Mouse (Mus musculus): ENCODE data around the gene Dusp16. TPM values are rescaled to one million over a fixed set of nuclear protein-coding genes. Genes with fewer than 3 reads are reported as not detected.
A peak's percentile ranks its signal among the peaks of the same experiment; 100 is the strongest.

Gene Dusp16
- 16.0 and 19.7 TPM in 2 replicates for polyA plus RNA-seq (2016; fragmentation: Nextera tagmentation; extraction: Ambion mirVana)

DNA sequence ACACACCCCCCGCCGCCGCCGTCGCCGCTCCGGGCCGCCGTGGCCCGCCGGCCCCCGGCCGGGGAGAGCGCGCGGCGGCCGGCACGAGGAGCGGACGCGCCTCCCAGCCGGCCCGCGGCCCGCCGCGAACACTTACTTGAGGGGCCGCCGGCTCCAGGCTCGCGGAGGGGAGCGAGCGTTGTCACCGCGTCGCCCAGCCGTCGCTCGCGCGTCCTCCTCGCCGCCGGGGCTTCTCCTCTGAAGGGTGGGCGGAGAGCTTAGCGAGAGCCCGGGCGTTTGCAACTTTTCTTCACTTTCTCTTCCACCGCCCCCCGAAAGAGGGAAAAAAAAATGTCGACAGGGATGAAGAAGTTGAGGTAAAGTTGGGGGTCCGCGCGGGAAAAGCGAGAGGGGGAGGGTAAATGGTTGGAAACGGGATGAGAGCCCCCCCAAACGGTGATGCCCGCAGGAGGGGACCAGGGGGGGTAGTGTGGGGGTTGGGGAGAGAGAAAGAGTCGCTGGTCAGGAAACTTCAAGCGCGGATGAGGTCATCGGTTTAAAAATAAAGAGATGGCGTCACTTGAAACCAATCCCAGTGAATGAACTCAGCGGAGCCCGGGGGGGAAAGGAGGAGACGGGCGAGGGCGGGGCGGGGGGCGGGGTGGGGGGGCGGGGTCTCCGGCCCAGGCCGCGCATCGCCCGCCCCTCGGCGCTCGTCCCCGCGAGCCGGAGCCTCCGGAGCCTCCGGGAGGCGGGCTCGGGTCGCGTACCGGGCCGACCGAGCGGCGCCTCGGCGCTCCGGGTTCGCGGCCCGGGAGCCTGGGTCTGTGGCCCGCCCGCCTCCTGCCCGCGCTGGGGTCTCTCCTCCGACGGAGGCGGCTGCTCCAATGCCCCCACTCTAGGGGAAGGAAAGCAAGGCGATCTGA is at the start of gene Dusp16:
TSS of gene Dusp16 (minus strand) at position 485 of the 905 bp plus-strand sequence.
- Histone ChIP-seq H3K4me3 (peak within 1 kb of the TSS; percentile 79), H3K9me3 (no peaks in the 10 kb centered on the region), H3K36me3 (replicated peaks) (0 out of 2 replicates have a peak, but pooled peaks cover 7% of the 10 kb centered on the region), H3K4me1 (peaks cover 34% of the 10 kb centered on the region), H3K27me3 (ENCODE audit: poor library complexity, severe bottlenecking) (peaks cover 15% of the 10 kb centered on the region), H3K27ac (peak within 1 kb of the TSS; percentile 98)
- DNase-seq (ENCODE audit: extremely low spot score, low spot score), result peak; percentile 86
- under 1% methylated on average over 105 of the region's 108 CpGs for WGBS

DNA sequence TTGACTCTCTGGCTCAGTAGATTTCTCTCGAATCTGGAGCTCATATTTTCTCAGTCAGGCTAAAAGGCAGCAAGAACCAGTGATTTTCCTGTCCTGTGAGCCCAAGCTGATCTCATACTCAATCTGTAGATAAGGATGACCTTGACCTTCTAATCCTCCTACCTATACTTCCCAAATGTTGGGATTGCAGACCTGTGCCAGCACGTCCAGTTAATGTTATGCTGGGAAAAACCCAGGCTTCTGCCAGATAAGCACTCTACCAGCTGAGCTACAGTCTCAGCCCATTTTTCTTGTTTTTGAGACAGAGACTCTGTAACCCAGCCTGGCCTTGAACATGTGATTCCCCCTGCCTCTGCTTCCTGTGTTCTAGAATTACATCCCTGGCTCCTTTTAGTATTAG is 47.9 kb upstream of the Dusp16 start:
- H3K36me3 ChIP-seq (replicated peaks), result no peaks in the 10 kb centered on the region
- no peaks in the 10 kb centered on the region for H3K4me1 ChIP-seq
- H3K4me3 ChIP-seq, result no peak overlapping the region
- no peaks in the 10 kb centered on the region for H3K27me3 ChIP-seq (ENCODE audit: poor library complexity, severe bottlenecking)
- no peak overlapping the region for H3K27ac ChIP-seq
- no peaks in the 10 kb centered on the region for H3K9me3 ChIP-seq
- DNase-seq (ENCODE audit: extremely low spot score, low spot score), result no peak
- WGBS, result 86% methylated on average over 2 of the region's 2 CpGs

DNA sequence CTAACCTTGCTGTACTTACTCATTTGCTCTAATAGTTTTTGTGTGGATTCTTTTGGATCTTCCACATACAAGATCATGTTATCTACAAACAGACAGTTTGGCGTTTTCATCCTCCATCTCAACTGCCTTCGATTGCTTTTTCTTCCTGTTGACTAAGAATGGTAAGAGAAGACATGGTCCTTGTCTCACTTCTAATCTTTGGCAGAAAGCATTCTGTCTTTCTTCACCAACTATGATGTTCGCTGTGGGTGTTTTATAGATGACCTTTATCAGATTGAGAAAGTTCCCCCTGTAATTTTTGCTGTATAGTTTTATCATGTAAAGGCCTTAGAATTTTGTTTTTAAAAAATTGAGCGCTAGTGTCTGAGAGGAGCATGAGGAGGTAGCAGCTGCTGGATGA is 45.7 kb upstream of the Dusp16 start:
- Histone ChIP-seq H3K36me3 (replicated peaks) (no peaks in the 10 kb centered on the region), H3K4me1 (no peaks in the 10 kb centered on the region), H3K27ac (no peak overlapping the region), H3K27me3 (ENCODE audit: poor library complexity, severe bottlenecking) (no peaks in the 10 kb centered on the region), H3K9me3 (no peaks in the 10 kb centered on the region), H3K4me3 (no peak overlapping the region)
- DNase-seq (ENCODE audit: extremely low spot score, low spot score), result no peak
- WGBS, result 89% methylated on average over 4 of the region's 4 CpGs

DNA sequence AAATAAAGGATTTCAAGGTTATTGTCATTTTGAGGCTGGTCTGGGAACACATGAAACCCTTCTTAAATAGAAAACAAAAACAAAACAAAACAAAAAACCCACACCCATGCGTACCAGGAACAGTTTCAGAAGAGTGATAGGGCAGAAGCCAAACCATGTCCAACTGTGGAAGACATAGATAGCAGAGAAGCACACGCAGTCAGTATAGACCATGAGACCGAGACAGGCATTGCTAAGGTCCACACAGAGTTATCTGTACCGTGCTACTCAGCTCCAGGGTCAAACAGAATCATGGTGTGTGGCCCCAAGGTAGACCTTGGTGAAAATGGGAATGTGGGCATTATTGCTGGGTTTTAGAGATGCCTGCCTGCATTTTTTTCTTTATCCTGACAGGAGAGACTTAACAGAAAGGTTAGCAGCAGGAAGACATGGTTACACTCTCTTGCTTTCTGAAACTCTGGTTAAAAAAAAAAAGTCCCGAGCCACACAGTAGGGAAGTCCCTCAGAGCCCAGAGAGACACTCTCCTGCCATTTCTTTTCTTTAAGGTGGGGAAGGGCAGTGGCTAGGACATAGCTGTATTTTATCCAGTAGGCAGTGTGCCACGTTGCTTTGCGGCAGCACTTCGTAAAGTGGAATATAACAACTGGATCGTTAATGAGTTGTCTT is 42.3 kb upstream of the Dusp16 start:
- H3K9me3 ChIP-seq, result no peaks in the 10 kb centered on the region
- WGBS, result 85% methylated on average over 9 of the region's 9 CpGs
- DNase-seq (ENCODE audit: extremely low spot score, low spot score), result no peak
- H3K36me3 ChIP-seq (replicated peaks), result no peaks in the 10 kb centered on the region
- H3K27ac ChIP-seq, result no peak overlapping the region
- peaks cover 10% of the 10 kb centered on the region for H3K4me1 ChIP-seq
- H3K4me3 ChIP-seq, result no peak overlapping the region
- 0 out of 2 replicates have a peak, but pooled peaks cover 7% of the 10 kb centered on the region for H3K27me3 ChIP-seq (ENCODE audit: poor library complexity, severe bottlenecking)

DNA sequence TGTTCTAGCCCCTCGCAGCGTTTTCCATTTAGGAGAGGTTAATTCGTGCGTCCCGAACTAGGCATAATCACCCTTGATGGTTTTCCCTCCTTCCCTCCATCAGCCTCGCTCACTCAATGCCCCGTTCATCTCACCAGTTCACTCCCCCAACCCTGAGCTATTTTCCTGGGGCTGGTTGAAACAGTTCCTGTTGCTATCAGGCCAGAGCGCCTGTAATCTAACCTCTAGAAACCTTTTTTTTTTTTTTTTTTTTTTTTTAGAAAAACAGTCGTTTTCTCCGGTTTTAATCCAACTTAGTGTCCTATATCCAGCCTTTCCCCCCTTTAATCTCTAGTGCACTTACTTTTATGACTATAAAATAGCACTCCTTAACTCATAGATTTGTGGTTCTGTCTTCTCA is 38.4 kb upstream of the Dusp16 start:
- Histone ChIP-seq H3K9me3 (no peaks in the 10 kb centered on the region), H3K4me1 (peaks cover 20% of the 10 kb centered on the region), H3K4me3 (peak overlapping the region; percentile 78), H3K27ac (peak overlapping the region; percentile 89; the same call in 1 of the 2 replicates), H3K27me3 (ENCODE audit: poor library complexity, severe bottlenecking) (0 out of 2 replicates have a peak, but pooled peaks cover 7% of the 10 kb centered on the region), H3K36me3 (replicated peaks) (no peaks in the 10 kb centered on the region)
- no peak for DNase-seq (ENCODE audit: extremely low spot score, low spot score)
- 4% methylated on average over 10 of the region's 10 CpGs for WGBS

DNA sequence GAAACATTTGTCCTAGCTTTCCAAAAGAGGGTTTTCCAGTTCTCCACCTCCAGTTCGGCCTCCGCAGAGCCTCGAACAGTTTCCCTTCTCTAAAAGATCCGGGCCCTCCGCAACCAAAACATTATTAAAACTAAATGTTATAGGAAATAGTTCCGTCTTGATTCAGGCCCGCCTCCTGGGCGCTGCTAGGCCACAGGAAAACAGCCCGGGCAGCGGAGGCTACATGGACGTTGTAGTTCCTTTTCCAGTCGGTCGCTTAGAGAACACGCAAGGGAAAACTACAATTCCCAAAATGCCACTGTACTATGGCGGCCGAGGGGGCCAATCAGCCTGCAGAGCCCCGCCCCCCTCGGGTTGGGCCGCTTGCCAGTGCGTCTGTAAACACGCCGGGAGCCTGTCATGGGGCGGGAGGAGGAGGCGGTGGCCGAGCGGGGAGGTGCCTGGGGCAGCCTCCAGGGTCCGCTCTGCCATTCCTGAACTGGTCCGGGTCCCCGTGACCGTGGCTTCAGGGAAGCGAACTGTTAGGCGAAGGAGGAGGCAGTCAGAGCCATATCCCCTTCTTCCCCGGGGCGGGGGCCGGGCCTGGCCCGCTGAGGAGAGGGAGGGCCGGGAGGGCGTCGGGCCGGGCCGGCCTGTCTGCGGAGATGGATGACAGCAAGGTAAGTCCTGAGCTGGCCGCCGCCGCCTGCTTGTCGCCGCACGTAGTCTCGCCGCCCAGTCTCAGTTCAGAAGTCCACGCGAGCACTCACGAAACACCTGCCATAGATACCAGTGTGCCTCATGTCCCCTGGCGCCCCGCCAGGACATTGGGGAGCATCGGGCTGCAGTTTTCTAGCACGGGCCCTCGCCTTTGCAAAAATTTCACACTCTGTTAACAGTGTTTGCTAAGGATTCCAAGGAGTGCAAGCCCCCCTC is 37.6 kb upstream of the Dusp16 start, which contains the start of gene Crebl2:
TSS of gene Crebl2 (plus strand) at position 369 of the 915 bp plus-strand sequence.
- H3K27me3 ChIP-seq (ENCODE audit: poor library complexity, severe bottlenecking), result 0 out of 2 replicates have a peak, but pooled peaks cover 7% of the 10 kb centered on the region
- peak; percentile 95 for DNase-seq (ENCODE audit: extremely low spot score, low spot score)
- H3K9me3 ChIP-seq, result no peaks in the 10 kb centered on the region
- H3K27ac ChIP-seq, result peak within 1 kb of the TSS; percentile 89
- H3K4me1 ChIP-seq, result peaks cover 20% of the 10 kb centered on the region
- no peaks in the 10 kb centered on the region for H3K36me3 ChIP-seq (replicated peaks)
- WGBS, result 0% methylated on average over 56 of the region's 58 CpGs
- H3K4me3 ChIP-seq, result peak within 1 kb of the TSS; percentile 78

DNA sequence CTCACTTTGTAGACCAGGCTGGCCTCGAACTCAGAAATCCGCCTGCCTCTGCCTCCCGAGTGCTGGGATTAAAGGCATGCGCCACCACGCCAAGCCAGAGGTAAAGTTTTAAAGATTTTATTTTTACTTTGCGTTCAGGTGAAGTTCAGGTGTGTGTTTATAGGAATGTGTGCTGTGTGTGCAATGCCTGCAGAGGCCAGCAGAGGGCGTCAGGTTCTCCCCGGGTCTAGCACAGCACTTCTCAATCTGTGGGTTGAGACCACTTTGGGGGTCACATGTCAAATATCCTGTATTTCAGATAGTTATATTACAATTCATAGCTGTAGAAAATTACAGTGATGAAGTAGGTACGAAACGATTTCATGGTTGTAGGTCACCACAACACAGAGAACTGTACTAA is 30.4 kb upstream of the Dusp16 start:
- no peaks in the 10 kb centered on the region for H3K36me3 ChIP-seq (replicated peaks)
- H3K27ac ChIP-seq, result no peak overlapping the region
- 65% methylated on average over 10 of the region's 10 CpGs for WGBS
- no peaks in the 10 kb centered on the region for H3K27me3 ChIP-seq (ENCODE audit: poor library complexity, severe bottlenecking)
- H3K9me3 ChIP-seq, result no peaks in the 10 kb centered on the region
- DNase-seq (ENCODE audit: extremely low spot score, low spot score), result no peak
- H3K4me3 ChIP-seq, result no peak overlapping the region
- no peaks in the 10 kb centered on the region for H3K4me1 ChIP-seq

DNA sequence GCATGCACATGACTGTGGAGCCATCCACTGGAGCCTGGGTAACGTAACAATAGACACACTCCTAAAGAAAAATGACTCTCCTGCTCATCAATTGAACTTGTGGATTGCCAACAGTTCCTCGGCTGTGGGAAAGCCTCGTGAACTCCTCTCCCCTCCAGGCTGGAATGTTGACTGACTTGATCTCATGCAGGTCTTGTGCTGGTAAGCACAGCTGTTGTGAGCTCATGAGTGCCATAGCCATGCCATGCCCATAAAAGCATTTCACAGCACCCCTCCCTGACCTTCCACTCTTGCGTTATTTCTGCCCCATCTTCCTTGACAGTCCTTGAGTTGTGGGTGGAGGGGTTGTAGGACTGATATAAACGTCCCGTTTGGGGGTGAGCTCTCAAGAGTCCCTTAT is 28.0 kb upstream of the Dusp16 start:
- DNase-seq (ENCODE audit: extremely low spot score, low spot score), result no peak
- Histone ChIP-seq H3K4me3 (no peak overlapping the region), H3K27ac (no peak overlapping the region), H3K36me3 (replicated peaks) (no peaks in the 10 kb centered on the region), H3K27me3 (ENCODE audit: poor library complexity, severe bottlenecking) (no peaks in the 10 kb centered on the region), H3K4me1 (no peaks in the 10 kb centered on the region), H3K9me3 (no peaks in the 10 kb centered on the region)
- WGBS, result 74% methylated on average over 6 of the region's 6 CpGs

DNA sequence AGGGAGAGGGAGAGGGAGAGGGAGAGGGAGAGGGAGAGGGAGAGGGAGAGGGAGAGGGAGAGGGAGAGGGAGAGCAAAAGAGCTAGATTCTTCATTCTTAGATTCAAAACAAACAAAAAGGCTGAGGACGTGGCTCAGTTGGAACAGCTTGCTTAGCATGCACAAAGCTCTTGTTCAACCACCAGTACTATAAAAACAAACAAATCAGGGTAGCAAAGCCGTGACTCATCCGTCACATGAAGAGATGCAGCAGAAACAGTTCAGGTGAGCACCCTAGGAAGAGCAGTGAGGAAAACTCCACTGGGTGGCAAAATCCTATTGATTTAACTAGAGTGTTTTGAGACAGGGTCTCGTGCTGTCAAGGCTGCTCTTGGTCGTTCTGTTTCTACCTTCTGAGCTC is 27.3 kb upstream of the Dusp16 start:
- WGBS, result 66% methylated on average over 5 of the region's 5 CpGs

DNA sequence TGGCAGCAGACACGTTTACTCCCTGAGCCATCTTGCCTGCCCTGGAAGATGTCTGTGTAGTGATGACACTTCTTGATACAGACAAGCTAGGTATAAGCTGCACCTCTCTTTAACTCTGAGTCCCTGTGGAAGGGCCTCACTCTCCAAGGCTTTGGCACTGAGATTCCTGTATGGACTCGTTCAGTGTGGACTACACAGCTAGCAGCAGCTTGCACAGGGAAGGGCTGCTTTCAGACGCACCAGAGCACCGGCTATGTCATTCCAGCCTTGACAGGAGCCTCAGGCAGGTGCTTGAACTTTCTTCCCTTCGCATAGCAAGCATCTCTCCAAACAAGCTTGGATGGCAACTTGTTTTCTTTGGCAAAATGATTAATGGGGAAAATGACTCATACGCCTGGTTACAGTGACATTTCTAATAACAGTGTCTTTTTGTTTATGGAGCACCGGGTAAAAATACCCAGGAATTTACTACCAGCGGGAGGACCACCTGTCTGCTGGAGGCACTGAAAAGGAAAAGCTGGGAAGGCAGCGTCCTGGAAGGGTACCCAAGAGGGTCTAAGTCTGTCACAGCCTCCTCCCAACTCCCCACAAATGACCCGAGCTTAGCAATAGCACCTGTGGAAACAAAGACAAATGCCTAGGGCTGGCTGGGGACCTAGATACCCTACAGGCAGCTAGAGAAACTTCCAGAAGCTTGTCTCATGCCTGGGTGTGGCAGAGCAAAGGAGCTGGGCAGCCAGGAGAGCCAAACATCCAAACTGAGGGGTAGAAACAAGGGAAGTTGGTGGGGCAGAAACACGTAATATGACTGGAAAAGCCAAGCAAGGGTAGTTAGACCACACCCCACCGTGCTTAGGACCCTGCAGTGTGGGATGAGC is 24.9 kb upstream of the Dusp16 start:
- DNase-seq (ENCODE audit: extremely low spot score, low spot score), result no peak
- Histone ChIP-seq H3K4me1 (no peaks in the 10 kb centered on the region), H3K36me3 (replicated peaks) (no peaks in the 10 kb centered on the region), H3K27me3 (ENCODE audit: poor library complexity, severe bottlenecking) (no peaks in the 10 kb centered on the region), H3K9me3 (no peaks in the 10 kb centered on the region), H3K27ac (no peak overlapping the region), H3K4me3 (no peak overlapping the region)
- 78% methylated on average over 12 of the region's 12 CpGs for WGBS

More for the DNA sequence above, 27.3 kb upstream of the Dusp16 start:
- Histone ChIP-seq H3K4me3 (no peak overlapping the region), H3K36me3 (replicated peaks) (no peaks in the 10 kb centered on the region), H3K27ac (no peak overlapping the region), H3K27me3 (ENCODE audit: poor library complexity, severe bottlenecking) (no peaks in the 10 kb centered on the region), H3K9me3 (no peaks in the 10 kb centered on the region), H3K4me1 (no peaks in the 10 kb centered on the region)
- DNase-seq (ENCODE audit: extremely low spot score, low spot score), result no peak

DNA sequence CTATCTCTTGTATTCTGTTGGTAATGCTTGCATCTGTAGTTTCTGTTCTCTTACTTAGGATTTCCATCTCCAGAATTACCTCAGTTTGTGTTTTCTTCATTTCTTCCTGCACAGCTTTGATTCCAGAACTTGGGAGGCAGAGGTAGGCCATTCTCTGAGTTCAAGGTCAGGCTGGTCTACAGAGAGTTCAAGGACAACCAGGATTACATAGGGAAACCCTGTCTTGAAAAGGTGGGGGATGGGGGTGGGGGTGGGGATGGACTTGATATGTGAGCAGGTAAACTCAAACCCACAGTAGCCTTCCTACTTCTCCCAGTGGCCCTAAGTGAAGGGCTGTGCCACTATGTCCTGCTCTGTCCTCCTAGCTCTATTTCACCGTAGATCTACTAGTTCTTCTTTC is 20.6 kb upstream of the Dusp16 start:
- Histone ChIP-seq H3K27me3 (ENCODE audit: poor library complexity, severe bottlenecking) (no peaks in the 10 kb centered on the region), H3K27ac (no peak overlapping the region), H3K9me3 (no peaks in the 10 kb centered on the region), H3K4me3 (no peak overlapping the region), H3K36me3 (replicated peaks) (no peaks in the 10 kb centered on the region), H3K4me1 (no peaks in the 10 kb centered on the region)
- WGBS, result 90% methylated on average over 1 of the region's 1 CpGs
- DNase-seq (ENCODE audit: extremely low spot score, low spot score), result no peak

Data from forebrain, embryonic 10.5 days (tissue).